24 mouse cellular contexts compared by ENCODE assay signal in genomic region chr2:75510223-75510622, GRCm38 (mm10).
DNase-seq lines count a peak whose midpoint lies in the region; ATAC-seq and TF ChIP-seq lines count a peak whose summit lies in the region.
"Had no signal": no experiment of that assay in that cellular context is flagged by ENCODE, and none has a peak within 500 bp of the region (broad histone marks: within the 10 kb centered on the region; RNA-seq: fewer than 3 reads in every experiment).

No protein-coding gene starts in this region.

- H3K4me2 ChIP-seq in forebrain, postnatal 0 days (ENCODE audit: low read depth): no peak overlapping the region
- no peak overlapping the region for H3K4me2 ChIP-seq in forebrain, embryonic 15.5 days (replicated peaks)
- H3K4me2 ChIP-seq in neural tube, embryonic 13.5 days: no peak overlapping the region
- H3K4me2 ChIP-seq in neural tube, embryonic 15.5 days: no peak overlapping the region
- H3K4me2 ChIP-seq in hindbrain, embryonic 15.5 days: no peak overlapping the region
- no peak overlapping the region for H3K4me2 ChIP-seq in midbrain, postnatal 0 days (ENCODE audit: low read depth, low read length, poor library complexity, severe bottlenecking)
- H3K4me2 ChIP-seq: heart, embryonic 15.5 days; limb, embryonic 12.5 days; lung, embryonic 15.5 days; midbrain, embryonic 12.5 days; neural tube, embryonic 12.5 days had no signal

- H3K27ac ChIP-seq in forebrain, postnatal 0 days (ENCODE audit: low read depth, low read length): no peak overlapping the region
- H3K27ac ChIP-seq in forebrain, embryonic 15.5 days (replicated peaks): no peak overlapping the region
- H3K27ac ChIP-seq in neural tube, embryonic 13.5 days (replicated peaks): no peak overlapping the region
- H3K27ac ChIP-seq in neural tube, embryonic 15.5 days (replicated peaks): no peak overlapping the region
- 0 out of 2 replicates have a peak overlapping the region, but pooled peaks have one; percentile 37 for H3K27ac ChIP-seq in hindbrain, embryonic 15.5 days (replicated peaks)
- peak overlapping the region; percentile 34; the same call in 1 of the 2 replicates for H3K27ac ChIP-seq in midbrain, postnatal 0 days (ENCODE audit: low read depth, low read length)
- H3K27ac ChIP-seq: heart, embryonic 10.5 days; heart, embryonic 15.5 days; limb, embryonic 12.5 days; lung, embryonic 15.5 days; midbrain, embryonic 12.5 days; neural tube, embryonic 12.5 days had no signal

- 37% methylated on average over 4 of the region's 4 CpGs for WGBS in forebrain, postnatal 0 days
- 42% methylated on average over 4 of the region's 4 CpGs for WGBS in forebrain, embryonic 15.5 days
- 38% methylated on average over 4 of the region's 4 CpGs for WGBS in neural tube, embryonic 13.5 days
- WGBS in neural tube, embryonic 15.5 days: 43% methylated on average over 4 of the region's 4 CpGs
- WGBS in hindbrain, embryonic 15.5 days: 43% methylated on average over 4 of the region's 4 CpGs
- WGBS in midbrain, postnatal 0 days: 49% methylated on average over 4 of the region's 4 CpGs

- peak; percentile 31 for DNase-seq in forebrain, postnatal 0 days
- DNase-seq in midbrain, postnatal 0 days (ENCODE audit: low spot score): no peak
- DNase-seq in cerebellum, adult 18-20 months: no peak
- DNase-seq in cerebellum, adult 9-10 months: no peak
- DNase-seq: adrenal gland, postnatal 14 days; cerebellum, adult 11-12 months; cerebellum, postnatal 14 days; kidney, adult 11 months; kidney, postnatal 14 days; layer of hippocampus, adult 9-11 months; retina, postnatal 1 day; right cerebral cortex, postnatal 14 days had no signal

- H3K4me3 ChIP-seq in forebrain, postnatal 0 days (ENCODE audit: low read depth, low read length): no peak overlapping the region
- H3K4me3 ChIP-seq in forebrain, embryonic 15.5 days: no peak overlapping the region
- no peak overlapping the region for H3K4me3 ChIP-seq in neural tube, embryonic 13.5 days
- H3K4me3 ChIP-seq in neural tube, embryonic 15.5 days (replicated peaks): no peak overlapping the region
- no peak overlapping the region for H3K4me3 ChIP-seq in hindbrain, embryonic 15.5 days
- H3K4me3 ChIP-seq in midbrain, postnatal 0 days (ENCODE audit: low read depth, low read length): no peak overlapping the region
- H3K4me3 ChIP-seq: heart, embryonic 10.5 days; heart, embryonic 15.5 days; limb, embryonic 12.5 days; lung, embryonic 15.5 days; midbrain, embryonic 12.5 days; myocyte; neural tube, embryonic 12.5 days had no signal

- no peaks in the 10 kb centered on the region for H3K27me3 ChIP-seq in forebrain, postnatal 0 days (ENCODE audit: insufficient read depth, low read length)
- H3K27me3 ChIP-seq in forebrain, embryonic 15.5 days: no peaks in the 10 kb centered on the region
- no peaks in the 10 kb centered on the region for H3K27me3 ChIP-seq in neural tube, embryonic 13.5 days
- H3K27me3 ChIP-seq in neural tube, embryonic 15.5 days (replicated peaks): no peaks in the 10 kb centered on the region
- no peaks in the 10 kb centered on the region for H3K27me3 ChIP-seq in hindbrain, embryonic 15.5 days
- no peaks in the 10 kb centered on the region for H3K27me3 ChIP-seq in midbrain, postnatal 0 days (ENCODE audit: insufficient read depth, low read length)
- H3K27me3 ChIP-seq: heart, embryonic 15.5 days; lung, embryonic 15.5 days; neural tube, embryonic 12.5 days had no signal

- no peak for TF ChIP-seq CTCF in forebrain, postnatal 0 days (IDR thresholded peaks at IDR 0.05; ENCODE audit: low read depth)
- no peak for TF ChIP-seq CTCF in midbrain, postnatal 0 days (IDR thresholded peaks at IDR 0.05)

- no peak; the same call in 1 of the 2 replicates for ATAC-seq in forebrain, postnatal 0 days
- no peak for ATAC-seq in forebrain, embryonic 15.5 days (replicated peaks)
- peak; percentile 57; the same call in 1 of the 2 replicates for ATAC-seq in neural tube, embryonic 13.5 days (ENCODE audit: low read depth)
- ATAC-seq in neural tube, embryonic 15.5 days (ENCODE audit: low FRiP score): no peak
- no peak for ATAC-seq in hindbrain, embryonic 15.5 days (ENCODE audit: low FRiP score, low read depth)
- ATAC-seq in midbrain, postnatal 0 days (ENCODE audit: low FRiP score): no peak
- ATAC-seq: CD4-positive, CD25-positive, alpha-beta regulatory T cell, adult 4 months had no signal

- H3K36me3 ChIP-seq in forebrain, postnatal 0 days (ENCODE audit: insufficient read depth): no peaks in the 10 kb centered on the region
- H3K36me3 ChIP-seq in forebrain, embryonic 15.5 days: no peaks in the 10 kb centered on the region
- H3K36me3 ChIP-seq in neural tube, embryonic 13.5 days: no peaks in the 10 kb centered on the region
- no peaks in the 10 kb centered on the region for H3K36me3 ChIP-seq in neural tube, embryonic 15.5 days
- H3K36me3 ChIP-seq in hindbrain, embryonic 15.5 days: no peaks in the 10 kb centered on the region
- no peaks in the 10 kb centered on the region for H3K36me3 ChIP-seq in midbrain, postnatal 0 days (ENCODE audit: insufficient read depth, low read length)
- H3K36me3 ChIP-seq: heart, embryonic 10.5 days; heart, embryonic 15.5 days; limb, embryonic 12.5 days; lung, embryonic 15.5 days; midbrain, embryonic 12.5 days; neural tube, embryonic 12.5 days had no signal

- H3K9me3 ChIP-seq in forebrain, postnatal 0 days (ENCODE audit: low read length): no peaks in the 10 kb centered on the region
- no peaks in the 10 kb centered on the region for H3K9me3 ChIP-seq in forebrain, embryonic 15.5 days
- no peaks in the 10 kb centered on the region for H3K9me3 ChIP-seq in neural tube, embryonic 13.5 days
- no peaks in the 10 kb centered on the region for H3K9me3 ChIP-seq in neural tube, embryonic 15.5 days (replicated peaks)
- no peaks in the 10 kb centered on the region for H3K9me3 ChIP-seq in hindbrain, embryonic 15.5 days
- no peaks in the 10 kb centered on the region for H3K9me3 ChIP-seq in midbrain, postnatal 0 days (ENCODE audit: low read length)
- H3K9me3 ChIP-seq: heart, embryonic 10.5 days; heart, embryonic 15.5 days; limb, embryonic 12.5 days; lung, embryonic 15.5 days; midbrain, embryonic 12.5 days; neural tube, embryonic 12.5 days had no signal

- no peaks in the 10 kb centered on the region for H3K4me1 ChIP-seq in forebrain, postnatal 0 days (ENCODE audit: insufficient read depth)
- H3K4me1 ChIP-seq in forebrain, embryonic 15.5 days: peaks cover 11% of the 10 kb centered on the region; the same call in 1 of the 2 replicates
- peaks cover 27% of the 10 kb centered on the region for H3K4me1 ChIP-seq in neural tube, embryonic 13.5 days (replicated peaks)
- peaks cover 20% of the 10 kb centered on the region for H3K4me1 ChIP-seq in neural tube, embryonic 15.5 days
- peaks cover 13% of the 10 kb centered on the region; the same call in 1 of the 2 replicates for H3K4me1 ChIP-seq in hindbrain, embryonic 15.5 days (replicated peaks)
- H3K4me1 ChIP-seq in midbrain, postnatal 0 days (ENCODE audit: insufficient read depth, low read length): no peaks in the 10 kb centered on the region
- H3K4me1 ChIP-seq: heart, embryonic 15.5 days; lung, embryonic 15.5 days; neural tube, embryonic 12.5 days had no signal

- no peak overlapping the region for H3K9ac ChIP-seq in forebrain, postnatal 0 days
- no peak overlapping the region for H3K9ac ChIP-seq in forebrain, embryonic 15.5 days (replicated peaks)
- no peak overlapping the region for H3K9ac ChIP-seq in neural tube, embryonic 13.5 days
- no peak overlapping the region for H3K9ac ChIP-seq in neural tube, embryonic 15.5 days (replicated peaks)
- H3K9ac ChIP-seq in hindbrain, embryonic 15.5 days: no peak overlapping the region
- H3K9ac ChIP-seq in midbrain, postnatal 0 days (replicated peaks; ENCODE audit: low read length, poor library complexity, severe bottlenecking): no peak overlapping the region
- H3K9ac ChIP-seq: heart, embryonic 15.5 days; limb, embryonic 12.5 days; lung, embryonic 15.5 days; midbrain, embryonic 12.5 days; neural tube, embryonic 12.5 days had no signal

Comparison
In these comparisons a context has a peak if more than half of its experiments do, and no peak if none do; other contexts are left out.
1. H3K27ac ChIP-seq: peak in hindbrain, embryonic 15.5 days (single experiment) and midbrain, postnatal 0 days (single experiment); none in forebrain, postnatal 0 days (single experiment), forebrain, embryonic 15.5 days (single experiment), neural tube, embryonic 13.5 days (single experiment) and neural tube, embryonic 15.5 days (single experiment).